Mouse (Mus musculus): ENCODE data around the gene Ptprn.

DNA sequence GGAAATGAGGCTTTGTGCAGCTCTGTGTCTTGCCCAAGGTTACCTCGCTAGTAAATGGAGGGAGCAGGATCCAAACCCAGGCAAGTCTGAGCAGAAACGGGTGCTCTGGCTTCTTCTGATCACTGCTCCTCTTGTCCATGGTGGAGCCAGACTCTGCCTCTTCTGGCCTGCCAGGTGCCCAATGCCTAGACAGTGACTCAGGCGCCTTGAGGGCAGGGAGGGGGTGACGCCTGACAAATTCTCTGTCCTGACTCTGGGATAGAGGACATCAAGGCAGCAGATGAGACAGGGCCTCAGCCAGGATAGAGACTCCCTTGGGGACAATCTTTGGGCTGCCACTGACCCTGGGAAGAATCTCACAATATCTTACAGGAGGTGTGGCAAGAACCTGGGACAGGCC, 33.1 kb downstream of the Ptprn start:
- no peak for TF ChIP-seq CTCF (IDR thresholded peaks at IDR 0.05)
- TF ChIP-seq EP300 (IDR thresholded peaks at IDR 0.05) = no peak
